Mouse (Mus musculus) liver, postnatal 0 days (tissue): ENCODE measurements at regions not wholly inside any gene's neighbourhood (a gene's known extent, or its start where the extent isn't known, plus 50 kb on each side); places are given as distances from the start of the nearest gene placed in this dataset.

ENCODE experiments used
- CTCF ChIP-seq: sonication (generic); IDR thresholded peaks from 2 replicates; pipeline ENCODE4 v1.5.1; 2016; ENCODE audit warnings: antibody characterized with exemption, low read depth
- EP300 ChIP-seq: IDR thresholded peaks from 2 replicates; pipeline ENCODE4 v1.6.1; 2016; ENCODE audit warnings: antibody characterized with exemption, low read depth, mild to moderate bottlenecking

- no peak for TF ChIP-seq EP300
- no peak for TF ChIP-seq CTCF
Observed at GRCm38 (mm10) chr7:134445008-134445806, 59.7 kb upstream of the D7Ertd443e start.
